Mouse (Mus musculus) thymus, adult 2 months (tissue): ENCODE measurements around the gene Ssh2. TPM values are rescaled to one million over a fixed set of nuclear protein-coding genes. Genes with fewer than 3 reads are reported as not detected.
"Not testable (repeated sequence)": the region's sequence is repeated elsewhere in the genome, so short reads cannot be mapped to it uniquely, and the experiment has no call there.

Experiments
- DNase-seq: peaks from one replicate; pipeline ENCODE4 v3.0.0; 2021
- H3K27ac ChIP-seq: fragments of 200-500 bp; 2 replicates; pipeline ENCODE4 v1.5.1; 2012; ENCODE audit warnings: low read length, control low read depth; ENCODE audit not compliant: control insufficient read depth, insufficient read depth
- H3K27me3 ChIP-seq: fragments of 200-500 bp; 2 replicates; pipeline ENCODE4 v1.6.1; 2012; ENCODE audit warnings: mild to moderate bottlenecking, low read length, moderate library complexity, mixed read lengths; ENCODE audit not compliant: control insufficient read depth, insufficient read depth
- H3K36me3 ChIP-seq: fragments of 200-500 bp; 2 replicates; pipeline ENCODE4 v1.6.1; 2012; ENCODE audit warnings: mild to moderate bottlenecking, low read length, moderate library complexity; ENCODE audit not compliant: control insufficient read depth, insufficient read depth
- H3K4me1 ChIP-seq: fragments of 200-500 bp; replicated peaks from 2 replicates; pipeline ENCODE4 v1.6.1; 2012; ENCODE audit warnings: low read length; ENCODE audit not compliant: control insufficient read depth, insufficient read depth
- H3K4me3 ChIP-seq: fragments of 200-500 bp; 2 replicates; pipeline ENCODE4 v1.5.1; 2012; ENCODE audit warnings: mild to moderate bottlenecking, low read length, control low read depth, moderate library complexity; ENCODE audit not compliant: control insufficient read depth, insufficient read depth
- CTCF ChIP-seq: fragments of 200-500 bp; IDR thresholded peaks from 2 replicates; pipeline ENCODE4 v1.5.1; 2012; ENCODE audit warnings: mild to moderate bottlenecking, control low read depth, low read length, moderate library complexity, borderline replicate concordance; ENCODE audit not compliant: control insufficient read depth, poor library complexity, insufficient read depth; ENCODE audit errors: extremely low read depth
- POLR2A ChIP-seq: fragments of 200-500 bp; IDR thresholded peaks from 2 replicates; pipeline ENCODE4 v1.6.1; 2012; ENCODE audit warnings: mild to moderate bottlenecking, low read length, control low read depth, moderate library complexity; ENCODE audit not compliant: control insufficient read depth, poor library complexity, insufficient read depth; ENCODE audit errors: extremely low read depth
- whole genome bisulfite sequencing: fragments of 180-500 bp; shearing (Covaris S2); methylation state at CpG from one replicate; pipeline ENCODE4 v1.1.7; 2018; 5-methylcytosine and 5-hydroxymethylcytosine counted together
- polyA plus RNA-seq: library from polyadenylated mRNA; depleted of rRNA; stranded (reverse); fragments of >200 nt; gene quantifications from 2 replicates; pipeline ENCODE4 v1.2.3, GENCODE M21; 2012

Ssh2 gene
- polyA plus RNA-seq, 1 experiment = 28.6 TPM

GRCm38 (mm10) chr11:77242912-77243311 is 26.8 kb downstream of the Ssh2 start:
- Histone ChIP-seq H3K36me3 (no peaks in the 10 kb centered on the region), H3K27ac (no peak overlapping the region), H3K4me3 (no peak overlapping the region), H3K4me1 (no peaks in the 10 kb centered on the region; the same call in 1 of the 2 replicates), H3K27me3 (no peaks in the 10 kb centered on the region)
- no peak for DNase-seq
- TF ChIP-seq CTCF = no peak
- TF ChIP-seq POLR2A = no peak
- WGBS = 53% methylated on average over 2 of the region's 2 CpGs

GRCm38 (mm10) chr11:77252826-77253225 is 36.7 kb downstream of the Ssh2 start:
- H3K4me3 ChIP-seq = no peak overlapping the region
- H3K27ac ChIP-seq = no peak overlapping the region
- no peaks in the 10 kb centered on the region for H3K27me3 ChIP-seq
- 99% methylated on average over 2 of the region's 2 CpGs for WGBS
- TF ChIP-seq CTCF (no peak), POLR2A (no peak)
- no peaks in the 10 kb centered on the region for H3K4me1 ChIP-seq
- no peaks in the 10 kb centered on the region for H3K36me3 ChIP-seq
- no peak for DNase-seq

GRCm38 (mm10) chr11:77259441-77259840 is 43.4 kb downstream of the Ssh2 start:
- DNase-seq = no peak
- Histone ChIP-seq H3K4me3 (no peak overlapping the region), H3K36me3 (no peaks in the 10 kb centered on the region), H3K4me1 (no peaks in the 10 kb centered on the region), H3K27me3 (no peaks in the 10 kb centered on the region), H3K27ac (no peak overlapping the region)
- WGBS = 94% methylated on average over 2 of the region's 2 CpGs
- TF ChIP-seq CTCF = no peak
- no peak for TF ChIP-seq POLR2A

- no peaks in the 10 kb centered on the region for H3K36me3 ChIP-seq
- H3K4me3 ChIP-seq = no peak overlapping the region
- H3K27me3 ChIP-seq = no peaks in the 10 kb centered on the region
- TF ChIP-seq POLR2A = no peak
- TF ChIP-seq CTCF = no peak
- no peak for DNase-seq
- H3K27ac ChIP-seq = no peak overlapping the region
- 93% methylated on average over 2 of the region's 2 CpGs for WGBS
- no peaks in the 10 kb centered on the region for H3K4me1 ChIP-seq
These were observed 51.3 kb downstream of the Ssh2 start for GRCm38 (mm10) chr11:77267401-77267800.

- TF ChIP-seq CTCF (no peak), POLR2A (no peak)
- H3K27ac ChIP-seq = no peak overlapping the region
- WGBS = 81% methylated on average over 2 of the region's 2 CpGs
- no peaks in the 10 kb centered on the region for H3K36me3 ChIP-seq
- DNase-seq = no peak
- no peaks in the 10 kb centered on the region for H3K4me1 ChIP-seq
- H3K4me3 ChIP-seq = no peak overlapping the region
- no peaks in the 10 kb centered on the region for H3K27me3 ChIP-seq
These were observed 59.9 kb downstream of the Ssh2 start for GRCm38 (mm10) chr11:77276000-77276399.

- not testable (repeated sequence) for H3K4me1 ChIP-seq, H3K27ac ChIP-seq, H3K4me3 ChIP-seq, H3K36me3 ChIP-seq, H3K27me3 ChIP-seq, DNase-seq
- WGBS = 98% methylated on average over 1 of the region's 1 CpGs
These were observed 62.5 kb downstream of the Ssh2 start for GRCm38 (mm10) chr11:77278538-77278937.

GRCm38 (mm10) chr11:77280219-77280618 is 64.1 kb downstream of the Ssh2 start:
- no peaks in the 10 kb centered on the region for H3K27me3 ChIP-seq
- WGBS = 100% methylated on average over 1 of the region's 1 CpGs
- no peak for DNase-seq
- TF ChIP-seq CTCF = no peak
- TF ChIP-seq POLR2A = no peak
- no peak overlapping the region for H3K27ac ChIP-seq
- no peaks in the 10 kb centered on the region for H3K4me1 ChIP-seq
- H3K4me3 ChIP-seq = no peak overlapping the region
- no peaks in the 10 kb centered on the region for H3K36me3 ChIP-seq
